Mouse (Mus musculus) lung, postnatal 14 days (tissue): Measurements from ENCODE around the gene Zfp275.
"Not testable (repeated sequence)": the region's sequence is repeated elsewhere in the genome, so short reads cannot be mapped to it uniquely, and the experiment has no call there.

ENCODE experiments used
- DNase-seq: peaks from one replicate; pipeline ENCODE4 v3.0.0; 2021

The Zfp275 gene

DNA sequence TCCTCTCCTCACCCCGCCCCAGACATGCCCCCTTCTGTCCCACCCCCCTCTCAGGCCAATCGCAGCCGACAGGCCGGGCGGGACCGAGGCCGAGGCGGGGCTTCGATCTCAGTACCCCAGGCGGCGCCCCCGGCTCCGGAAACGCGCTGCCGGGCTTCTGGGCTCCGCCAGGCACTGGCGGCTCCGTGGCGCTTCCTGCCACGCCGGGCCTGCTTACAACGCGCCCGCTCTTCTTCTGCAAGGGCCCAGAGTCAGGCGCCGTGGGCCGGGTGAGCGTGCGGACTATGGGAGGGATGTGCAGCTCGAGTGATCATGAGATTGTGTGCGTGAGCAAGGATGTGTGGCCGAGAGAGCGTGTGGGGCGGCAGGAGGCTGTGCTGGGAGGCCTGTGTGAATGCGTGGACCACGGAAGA is at the start of gene Zfp275:
Zfp275 (plus strand) TSS at position 139 of the 413 bp plus-strand sequence.
- peak; percentile 79 for DNase-seq

DNA sequence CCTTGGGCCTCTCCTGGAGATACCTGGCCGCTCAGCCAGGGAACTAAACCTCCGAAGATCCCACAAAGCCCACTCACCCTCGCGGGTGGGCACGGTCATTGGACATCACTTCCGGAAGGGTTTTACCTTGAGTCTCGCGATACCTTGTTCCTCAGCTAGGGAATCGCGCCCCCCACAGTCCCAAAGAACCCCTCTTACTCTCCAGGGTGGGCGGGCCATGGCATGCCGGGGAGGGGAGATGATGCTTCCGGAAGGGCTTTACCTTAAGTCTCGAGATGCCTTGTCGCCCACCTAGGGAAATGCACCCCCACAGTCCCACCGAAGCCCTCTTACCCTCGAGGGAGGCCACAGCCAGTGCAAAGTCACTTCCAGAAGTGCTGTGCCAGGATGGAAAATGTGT is 49.5 kb upstream of the Zfp275 start, which contains the start of the genes Xlr5a and Xlr5c:
Xlr5a (minus strand) TSS at position 101 of the 400 bp plus-strand sequence.
Xlr5c (minus strand) TSS at position 101 of the 400 bp plus-strand sequence.
- not testable (repeated sequence) for DNase-seq

DNA sequence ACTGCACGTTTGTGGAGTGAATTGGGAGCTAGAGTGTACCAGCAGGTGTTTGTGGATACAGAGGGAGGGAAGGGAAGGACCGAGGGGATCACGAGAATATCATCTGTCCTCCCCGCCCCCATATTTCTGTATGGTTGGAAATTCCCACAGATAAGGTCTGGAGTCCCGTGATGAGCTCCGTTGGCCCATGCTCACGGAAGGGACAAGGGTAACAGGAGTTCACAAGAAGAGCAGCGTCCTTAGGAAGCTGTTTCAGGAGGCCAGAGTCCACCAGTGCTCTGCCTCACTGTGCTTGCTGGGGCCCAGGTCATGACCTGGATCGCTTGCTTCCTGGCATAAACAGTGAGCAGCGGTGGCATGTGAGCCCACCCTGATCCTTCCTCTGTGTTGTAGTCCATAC is 46.7 kb upstream of the Zfp275 start:
- DNase-seq = not testable (repeated sequence)

GRCm38 (mm10) chrX:73312522-73312921 is 29.9 kb upstream of the Zfp275 start:
- peak; percentile 42 for DNase-seq

- DNase-seq = no peak
Observed at GRCm38 (mm10) chrX:73321029-73321428, 21.4 kb upstream of the Zfp275 start.

DNA sequence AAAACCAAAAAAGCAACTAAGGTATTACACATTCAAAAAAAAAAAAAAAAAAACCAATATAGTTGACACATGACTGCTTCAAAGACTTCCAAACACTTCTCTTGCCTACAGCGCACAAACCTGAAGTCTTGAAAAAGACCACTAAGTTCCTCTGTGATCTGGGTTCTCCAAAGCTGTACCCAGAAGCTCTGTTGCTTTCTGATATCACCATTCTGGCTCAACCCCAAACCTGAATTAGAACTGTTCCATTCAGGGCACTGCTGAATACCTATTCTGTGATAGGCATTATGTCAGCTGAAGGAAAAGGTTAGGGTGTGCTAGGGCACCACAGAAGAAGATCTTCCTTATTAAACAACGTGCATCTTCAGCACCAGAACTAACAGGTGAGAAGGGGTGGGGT is 15.2 kb upstream of the Zfp275 start:
- DNase-seq = no peak

GRCm38 (mm10) chrX:73333548-73333947 is 8.9 kb upstream of the Zfp275 start:
- DNase-seq = no peak

DNA sequence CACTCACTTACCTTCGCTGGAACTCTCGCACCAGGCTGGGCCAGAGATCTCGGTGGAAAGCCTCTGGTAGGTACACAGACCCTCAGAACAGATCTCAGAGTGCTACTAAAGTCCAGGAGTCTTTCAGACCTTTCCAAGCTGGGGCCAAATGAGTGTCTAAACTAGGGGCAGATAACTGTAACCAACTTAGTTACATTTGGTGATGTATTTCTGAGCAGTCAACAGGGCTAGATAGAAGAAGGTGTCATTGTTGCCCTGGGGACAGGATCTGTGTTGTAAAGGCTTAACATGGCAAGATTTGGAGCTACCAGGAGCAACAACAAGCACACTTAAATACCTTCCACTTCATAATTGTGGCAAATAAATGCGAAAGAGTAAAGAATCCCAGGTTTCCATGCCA is 5.7 kb upstream of the Zfp275 start, which contains the start of gene Gm45015:
Gm45015 (minus strand) TSS at position 101 of the 400 bp plus-strand sequence.
- no peak for DNase-seq

DNA sequence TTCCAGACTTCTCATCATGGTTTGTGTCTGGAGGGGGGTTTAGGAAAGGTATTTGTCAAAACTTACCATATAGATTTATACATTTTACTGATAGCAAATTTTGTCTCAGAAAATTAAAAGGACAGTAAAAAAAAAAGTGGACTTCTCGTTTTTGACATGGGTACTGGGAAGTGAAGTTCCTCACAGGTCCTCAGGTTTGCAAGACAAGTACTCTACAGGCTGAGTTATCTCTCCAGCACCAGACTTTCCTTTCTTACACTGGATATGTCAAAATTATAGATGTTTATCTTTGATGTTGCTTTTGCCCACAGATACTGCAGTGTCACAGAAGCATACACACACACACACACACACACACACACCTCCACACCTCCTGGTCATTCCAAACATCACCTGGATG is 948 bp upstream of the Zfp275 start:
- no peak for DNase-seq

DNA sequence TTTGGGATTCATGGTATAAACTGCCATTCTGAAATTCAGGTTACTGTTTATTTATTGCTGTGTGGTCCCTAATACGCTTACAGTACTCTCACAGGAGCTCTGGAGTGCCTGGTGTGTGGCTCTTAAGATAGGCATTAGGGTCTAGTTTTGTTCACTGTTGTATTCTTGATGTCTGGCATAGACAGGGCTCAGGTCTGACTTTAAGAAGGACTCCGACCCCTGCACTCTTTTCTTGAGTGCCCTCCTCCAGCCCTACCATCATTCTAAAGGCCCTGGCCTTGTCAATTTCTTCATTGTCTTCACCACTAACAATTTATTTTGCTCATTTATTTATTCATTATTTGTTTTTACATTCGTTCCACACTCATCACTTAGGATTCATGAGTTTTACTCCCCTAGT is 353 bp upstream of the Zfp275 start:
- DNase-seq = no peak

DNA sequence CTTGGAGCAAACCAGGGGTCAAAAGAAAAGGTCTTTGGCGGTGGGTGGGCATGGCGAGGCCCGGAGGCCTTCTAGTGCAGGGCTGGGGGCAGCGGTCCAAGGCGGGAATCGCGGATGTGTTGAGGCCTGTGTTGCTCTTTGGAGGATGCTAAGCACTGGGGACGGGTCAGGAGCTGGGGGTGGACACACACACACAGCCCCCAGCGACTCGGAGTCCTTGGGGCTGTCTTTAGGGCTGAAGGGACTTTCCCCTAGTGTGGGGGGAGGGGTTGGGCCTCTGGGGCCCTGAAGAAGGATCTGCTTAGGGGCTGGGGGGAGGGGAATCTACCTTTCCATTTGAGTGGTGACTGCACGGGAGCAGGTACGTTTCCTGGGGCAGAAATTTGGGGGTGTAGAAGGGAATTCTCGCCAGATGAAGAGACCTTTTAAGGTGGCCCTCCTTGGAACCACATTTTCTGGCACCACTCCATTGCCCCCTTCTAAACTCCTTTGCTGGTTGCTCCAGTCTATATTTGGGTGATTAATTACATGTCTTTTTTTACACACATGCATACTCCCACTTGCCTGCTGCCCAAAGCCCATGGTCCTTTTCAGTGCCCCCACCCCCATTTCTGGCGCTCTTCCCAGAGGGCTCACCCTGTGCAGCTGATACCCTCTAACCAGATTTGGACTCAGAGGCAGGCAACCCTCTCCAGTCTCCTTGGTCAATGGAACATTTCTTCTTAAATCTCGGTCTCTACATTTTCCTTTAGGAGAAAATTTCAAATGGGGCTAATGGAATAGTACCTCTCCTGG is 717 bp downstream of the Zfp275 start:
- DNase-seq = peak; percentile 7

GRCm38 (mm10) chrX:73343802-73344201 is 1.4 kb downstream of the Zfp275 start:
- DNase-seq = no peak

DNA sequence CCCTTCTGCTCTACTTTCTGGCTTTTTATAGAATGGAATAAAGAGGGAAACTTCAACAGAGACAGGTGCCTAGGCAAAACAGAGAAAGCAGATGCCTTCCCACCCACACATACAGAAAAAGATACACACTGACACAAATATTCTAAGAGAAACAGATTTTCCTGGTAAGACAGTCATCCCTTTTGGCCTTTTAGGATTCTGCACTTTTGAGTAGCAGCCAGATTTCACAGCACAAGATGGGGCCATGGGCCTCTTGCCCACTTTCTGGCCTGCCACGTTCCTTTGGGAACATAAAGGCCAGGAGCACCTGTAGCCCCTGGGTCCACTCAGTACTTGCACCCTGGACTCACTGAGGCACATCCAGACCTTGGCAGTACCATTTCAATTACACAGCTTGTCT is 1.9 kb downstream of the Zfp275 start:
- DNase-seq = no peak

DNA sequence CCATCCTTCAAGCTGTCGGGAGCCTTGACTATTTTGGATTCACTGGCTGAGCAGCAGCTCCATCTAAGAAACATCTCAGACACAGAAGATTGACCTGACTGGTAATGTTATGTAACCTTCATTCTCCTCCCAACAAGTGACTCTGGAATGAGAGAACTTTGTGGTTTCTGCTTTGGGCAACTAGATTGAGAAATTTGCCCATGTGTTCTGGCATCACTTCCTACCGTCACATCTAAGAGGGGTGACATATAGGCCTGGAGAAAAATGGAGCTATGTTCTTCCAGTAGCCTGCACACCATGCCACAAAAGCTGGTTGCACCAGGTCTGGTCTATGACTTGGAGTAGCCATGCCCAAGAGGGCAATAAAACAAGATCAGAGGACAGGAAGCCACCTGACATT is 13.7 kb downstream of the Zfp275 start:
- DNase-seq = no peak

DNA sequence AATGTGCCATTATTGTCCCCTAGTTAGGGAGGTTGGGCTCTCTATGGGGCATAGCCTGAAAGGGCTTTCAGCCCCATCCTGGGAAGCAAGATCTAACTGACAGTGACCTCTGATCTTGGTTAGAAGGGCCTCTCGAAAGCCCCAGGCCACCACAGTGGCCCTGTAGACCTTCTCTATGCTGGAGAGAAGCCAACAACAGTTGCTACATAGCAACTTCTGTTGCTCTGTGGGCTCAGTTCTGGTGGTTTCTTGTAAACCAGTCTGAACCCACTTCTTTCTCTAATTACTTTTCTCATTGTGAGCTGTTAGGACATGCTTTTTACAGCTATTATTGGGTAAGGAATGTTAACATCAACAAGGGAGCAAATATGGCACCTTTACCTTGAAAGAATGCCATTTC is 14.3 kb downstream of the Zfp275 start:
- no peak for DNase-seq

GRCm38 (mm10) chrX:73363291-73363690 is 20.9 kb downstream of the Zfp275 start:
- DNase-seq = no peak

DNA sequence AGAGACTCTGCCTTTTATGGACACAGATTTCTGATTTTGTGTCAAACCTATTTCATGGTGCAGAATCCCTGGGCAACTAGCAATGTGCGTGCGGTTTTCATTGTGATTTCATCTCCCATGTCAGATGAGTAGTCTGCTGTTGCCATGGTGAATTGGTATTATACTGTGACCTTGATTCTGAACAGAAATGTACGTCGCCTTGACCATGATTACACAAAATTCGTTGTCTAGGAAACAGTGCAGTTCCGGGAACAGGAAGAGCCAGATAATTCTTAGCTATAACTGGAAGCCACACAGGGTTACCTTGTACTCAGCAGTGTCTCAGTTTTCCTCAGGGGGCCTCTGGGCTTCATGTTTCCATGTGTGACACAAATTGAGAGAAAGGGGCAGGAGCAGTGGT is 42.0 kb downstream of the Zfp275 start:
- no peak for DNase-seq

DNA sequence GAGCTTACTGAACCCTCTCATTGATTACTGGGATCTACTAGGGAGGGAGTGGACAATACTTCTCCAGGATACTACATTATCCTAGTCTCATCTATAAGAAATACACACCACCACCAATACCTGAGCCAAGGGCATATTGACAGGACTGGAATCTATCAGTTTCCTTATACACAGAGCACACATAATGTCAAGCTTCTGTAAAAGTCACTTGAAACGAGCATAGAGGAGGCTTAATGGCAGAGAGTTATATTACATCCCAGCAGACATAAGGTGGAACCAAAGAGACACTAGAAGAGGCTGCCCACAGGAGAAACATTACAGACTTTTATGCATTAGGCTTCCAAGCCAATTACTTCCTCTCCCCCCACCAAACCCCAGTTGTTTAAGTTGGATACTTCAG is 42.5 kb downstream of the Zfp275 start:
- no peak for DNase-seq

- DNase-seq = no peak
Observed at GRCm38 (mm10) chrX:73391481-73391880, 49.1 kb downstream of the Zfp275 start.

GRCm38 (mm10) chrX:73396446-73396845 is 54.0 kb downstream of the Zfp275 start:
- no peak for DNase-seq

DNA sequence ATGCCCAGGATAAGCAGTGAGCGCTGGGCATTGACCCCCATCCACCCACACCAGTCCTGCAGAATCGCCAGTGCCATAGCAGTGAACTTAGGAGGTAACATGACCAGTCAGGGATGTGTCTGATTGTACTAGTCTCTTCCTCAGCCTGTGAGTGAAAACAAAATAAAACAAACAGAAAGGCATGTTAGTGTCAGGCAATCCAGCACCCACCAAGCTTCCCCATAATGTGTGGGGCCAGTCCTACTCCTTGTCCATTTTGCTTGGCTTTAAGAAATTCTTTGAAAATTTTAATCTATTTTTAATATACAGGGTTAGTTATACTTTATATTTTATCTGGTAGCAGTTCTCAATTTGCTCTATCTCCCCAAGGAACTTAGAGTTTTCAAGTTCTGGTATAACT is 56.2 kb downstream of the Zfp275 start, which contains the start of gene Gm18336:
Gm18336 (minus strand) TSS at position 101 of the 400 bp plus-strand sequence.
- not testable (repeated sequence) for DNase-seq

DNA sequence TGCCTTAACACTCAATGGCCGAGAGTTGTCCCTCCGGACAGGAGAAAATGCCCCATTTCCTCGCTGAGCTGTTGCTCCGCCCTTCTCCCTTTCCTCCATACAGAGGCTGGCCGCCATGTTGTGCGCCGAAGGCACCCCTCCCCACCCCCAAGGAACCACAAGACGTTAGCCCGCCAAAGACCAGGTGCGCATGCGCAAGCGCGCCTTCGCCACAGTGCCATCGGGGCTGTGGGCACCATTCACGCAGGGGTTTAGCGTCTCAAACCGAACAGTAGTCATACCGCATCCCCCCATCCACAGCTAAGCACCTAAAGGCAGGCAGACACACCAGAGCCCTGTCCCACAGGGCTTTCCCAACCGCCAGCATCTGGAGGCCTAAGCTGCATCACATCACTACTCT is 58.5 kb downstream of the Zfp275 start:
- DNase-seq = no peak

DNA sequence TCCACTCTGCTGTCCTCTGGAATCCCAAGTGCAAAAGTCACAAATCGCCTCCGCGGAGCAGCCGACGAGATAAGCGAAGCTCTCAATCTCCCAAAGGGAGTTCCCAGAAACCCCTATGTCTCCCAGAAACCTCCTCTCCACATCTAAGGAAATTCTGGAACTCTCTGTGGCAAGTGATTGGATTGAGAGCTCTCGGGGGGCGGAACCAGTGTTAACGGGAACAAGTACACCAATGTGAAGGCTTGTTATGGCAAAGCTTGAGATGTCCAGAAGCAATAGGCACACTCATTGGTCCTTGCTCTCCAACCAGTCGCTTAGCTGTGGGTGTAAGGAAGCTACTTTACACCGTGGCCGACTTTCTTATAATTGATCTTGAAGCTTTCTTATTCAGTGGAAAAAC is 59.2 kb downstream of the Zfp275 start:
- no peak for DNase-seq
